Mouse (Mus musculus) heart, adult 2 months (tissue): ENCODE measurements at regions not wholly inside any gene's neighbourhood (a gene's known extent, or its start where the extent isn't known, plus 50 kb on each side); places are given as distances from the start of the nearest gene placed in this dataset.

ENCODE experiments used
- CTCF ChIP-seq: fragments of 200-600 bp; IDR thresholded peaks from 2 replicates; pipeline ENCODE4 v1.8.1; 2022; ENCODE audit warnings: antibody characterized with exemption, mild to moderate bottlenecking, moderate library complexity
- POLR2A ChIP-seq: fragments of 200-500 bp; IDR thresholded peaks from 2 replicates; pipeline ENCODE4 v1.6.1; 2011; ENCODE audit warnings: mild to moderate bottlenecking, low read depth, low read length, control low read depth; ENCODE audit not compliant: insufficient read depth

DNA sequence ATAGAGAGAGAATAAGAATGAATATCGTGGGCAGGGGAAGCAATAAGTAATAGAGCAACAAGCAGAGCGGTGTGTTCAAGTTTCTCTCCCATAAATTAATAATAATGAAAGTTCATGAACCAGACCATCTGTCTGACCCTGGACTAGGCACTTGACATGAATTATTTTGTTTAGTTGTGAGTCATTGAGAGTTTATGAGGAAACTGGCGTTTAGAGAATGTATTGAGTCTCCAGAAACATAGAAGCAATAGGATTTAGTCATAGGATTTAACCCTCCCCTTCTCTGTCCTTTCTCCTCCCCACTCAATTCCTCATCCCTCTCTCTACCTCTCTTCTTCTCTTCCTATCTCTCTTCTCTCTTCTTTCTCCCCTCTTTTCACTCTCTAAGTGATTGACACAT is 219.1 kb upstream of the Prdm1 start:
- TF ChIP-seq POLR2A (no peak), CTCF (no peak)
